8 mouse cellular contexts compared by ENCODE assay signal in genomic region chr19:47658914-47659535, GRCm38 (mm10). TPM values are rescaled to one million over a fixed set of nuclear protein-coding genes. Genes with fewer than 3 reads are reported as not detected.
A peak's percentile ranks its signal among the peaks of the same experiment; 100 is the strongest.
DNase-seq lines count a peak whose midpoint lies in the region; ATAC-seq and TF ChIP-seq lines count a peak whose summit lies in the region.

No protein-coding gene starts in this region.

- H3K4me1 ChIP-seq in ES-Bruce4 (ENCODE audit: control insufficient read depth, insufficient read depth, low read length): no peaks in the 10 kb centered on the region
- peaks cover 4% of the 10 kb centered on the region; the same call in 1 of the 2 replicates for H3K4me1 ChIP-seq in embryonic facial prominence, embryonic 14.5 days (ENCODE audit: control insufficient read depth, insufficient read depth, low read length)
- peaks cover 9% of the 10 kb centered on the region for H3K4me1 ChIP-seq in heart, embryonic 16.5 days (ENCODE audit: control insufficient read depth, insufficient read depth, low read length)
- H3K4me1 ChIP-seq in lung, embryonic 15.5 days: peaks cover 19% of the 10 kb centered on the region

- no peak overlapping the region for H3K4me3 ChIP-seq in ES-Bruce4 (ENCODE audit: low read depth, low read length)
- H3K4me3 ChIP-seq in embryonic facial prominence, embryonic 14.5 days (ENCODE audit: low read depth, low read length): no peak overlapping the region
- H3K4me3 ChIP-seq in heart, embryonic 16.5 days (ENCODE audit: low read length): no peak overlapping the region
- no peak overlapping the region for H3K4me3 ChIP-seq in lung, embryonic 15.5 days

- H3K27ac ChIP-seq in ES-Bruce4 (ENCODE audit: insufficient read depth, low read length): no peak overlapping the region
- peak overlapping the region; percentile 70 for H3K27ac ChIP-seq in embryonic facial prominence, embryonic 14.5 days (replicated peaks; ENCODE audit: low read depth, low read length)
- H3K27ac ChIP-seq in heart, embryonic 16.5 days (ENCODE audit: low read length): peak overlapping the region; percentile 69
- H3K27ac ChIP-seq in lung, embryonic 15.5 days: peak overlapping the region; percentile 77

- peak; percentile 63 for TF ChIP-seq CTCF in ES-Bruce4 (IDR thresholded peaks at IDR 0.05; ENCODE audit: low read depth, low read length)

- no peak for TF ChIP-seq POLR2A in ES-Bruce4 (IDR thresholded peaks at IDR 0.05; ENCODE audit: insufficient read depth, low read length)

- H3K4me2 ChIP-seq in embryonic facial prominence, embryonic 14.5 days (ENCODE audit: low read depth, low read length): no peak overlapping the region
- peak overlapping the region; percentile 34; the same call in 1 of the 2 replicates for H3K4me2 ChIP-seq in heart, embryonic 16.5 days (ENCODE audit: low read depth, low read length)
- H3K4me2 ChIP-seq in lung, embryonic 15.5 days: no peak overlapping the region

- 13% methylated on average over 5 of the region's 5 CpGs for WGBS in embryonic facial prominence, embryonic 14.5 days
- 11% methylated on average over 5 of the region's 5 CpGs for WGBS in heart, embryonic 16.5 days
- WGBS in lung, embryonic 15.5 days: 11% methylated on average over 5 of the region's 5 CpGs

- no peak for TF ChIP-seq EP300 in ES-Bruce4 (IDR thresholded peaks at IDR 0.05; ENCODE audit: insufficient read depth, low read depth, low read length)

- no peak overlapping the region for H3K9ac ChIP-seq in ES-Bruce4 (ENCODE audit: low read depth, poor library complexity, severe bottlenecking)
- H3K9ac ChIP-seq in embryonic facial prominence, embryonic 14.5 days (ENCODE audit: low read depth, low read length): peak overlapping the region; percentile 3; the same call in 1 of the 2 replicates
- H3K9ac ChIP-seq in heart, embryonic 16.5 days (ENCODE audit: low read length): peak overlapping the region; percentile 64
- no peak overlapping the region for H3K9ac ChIP-seq in lung, embryonic 15.5 days

- no peaks in the 10 kb centered on the region for H3K36me3 ChIP-seq in ES-Bruce4 (ENCODE audit: control insufficient read depth, insufficient read depth, low read length, poor library complexity, severe bottlenecking)
- H3K36me3 ChIP-seq in embryonic facial prominence, embryonic 14.5 days (ENCODE audit: control insufficient read depth, insufficient read depth, low read length): no peaks in the 10 kb centered on the region
- H3K36me3 ChIP-seq in heart, embryonic 16.5 days (ENCODE audit: control insufficient read depth, insufficient read depth): no peaks in the 10 kb centered on the region
- no peaks in the 10 kb centered on the region for H3K36me3 ChIP-seq in lung, embryonic 15.5 days

- peak; percentile 68 for DNase-seq in adrenal gland, postnatal 10 days
- peak; percentile 87 for DNase-seq in embryonic facial prominence, embryonic 14.5 days (ENCODE audit: low spot score)
- DNase-seq in kidney, postnatal 36 days: peak; percentile 44 to 57
- DNase-seq in right cerebral cortex, adult 18-20 months: peak; percentile 68

- no peaks in the 10 kb centered on the region for H3K27me3 ChIP-seq in ES-Bruce4 (ENCODE audit: control insufficient read depth, insufficient read depth, low read length, poor library complexity, severe bottlenecking)
- H3K27me3 ChIP-seq in embryonic facial prominence, embryonic 14.5 days (replicated peaks; ENCODE audit: control insufficient read depth, insufficient read depth, low read length): no peaks in the 10 kb centered on the region
- no peaks in the 10 kb centered on the region for H3K27me3 ChIP-seq in heart, embryonic 16.5 days (ENCODE audit: control insufficient read depth, insufficient read depth, low read length)
- H3K27me3 ChIP-seq in lung, embryonic 15.5 days: no peaks in the 10 kb centered on the region

- H3K9me3 ChIP-seq in ES-Bruce4 (replicated peaks; ENCODE audit: control insufficient read depth, insufficient read depth, low read length, poor library complexity, severe bottlenecking): no peaks in the 10 kb centered on the region
- no peaks in the 10 kb centered on the region for H3K9me3 ChIP-seq in embryonic facial prominence, embryonic 14.5 days (ENCODE audit: control insufficient read depth, low read length)
- no peaks in the 10 kb centered on the region for H3K9me3 ChIP-seq in heart, embryonic 16.5 days (replicated peaks; ENCODE audit: control insufficient read depth, low read length)
- no peaks in the 10 kb centered on the region for H3K9me3 ChIP-seq in lung, embryonic 15.5 days

- ATAC-seq in embryonic facial prominence, embryonic 14.5 days (ENCODE audit: low read depth): peak; percentile 91
- ATAC-seq in heart, embryonic 16.5 days (replicated peaks; ENCODE audit: extremely low read depth, insufficient read depth, low FRiP score): peak; percentile 82
- ATAC-seq in lung, embryonic 15.5 days (ENCODE audit: borderline replicate concordance, extremely low read depth, low FRiP score, low TSS enrichment): peak; percentile 81
- ATAC-seq in monocyte, adult 5-6 weeks (replicated peaks; ENCODE audit: insufficient number of reproducible peaks, low FRiP score, low TSS enrichment, poor library complexity, severe bottlenecking): no peak

RNA-seq across cellular contexts. Expression of gene Col17a1, which starts 32.9 kb away (rescaled TPM):
- polyA plus RNA-seq in ES-Bruce4 (2011; ENCODE audit: insufficient read depth, insufficient read length, low read depth, missing spikeins): 0.32 TPM in 1 of 2 replicates, not detected in the other
- under 1 TPM; 0.27 to 0.33 TPM for total RNA-seq in adrenal gland, postnatal 10 days (2021)
- 21.6 TPM in 2 replicates for polyA plus RNA-seq in embryonic facial prominence, embryonic 14.5 days (2014; fragmentation: Nextera tagmentation; extraction: Ambion mirVana)
- 0.76 and 0.93 TPM in 2 replicates for polyA plus RNA-seq in heart, embryonic 16.5 days (2015; fragmentation: Nextera tagmentation; extraction: Ambion mirVana)
- 2.2 and 2.4 TPM in 2 replicates for polyA plus RNA-seq in lung, embryonic 15.5 days (2015; fragmentation: Nextera tagmentation; extraction: Ambion mirVana)
- total RNA-seq in monocyte, adult 5-6 weeks (2017): 0.58 to 0.95 TPM in 2 of 3 replicates, not detected in the other

Comparison
In these comparisons a context has a peak if more than half of its experiments do, and no peak if none do; other contexts are left out.
1. H3K9ac ChIP-seq: peak in embryonic facial prominence, embryonic 14.5 days (single experiment) and heart, embryonic 16.5 days (single experiment); none in ES-Bruce4 (single experiment) and lung, embryonic 15.5 days (single experiment).
2. Peak in every context shown above with its lines, with median percentiles within 50 percentile points of each other: DNase-seq.